Mouse (Mus musculus) thymus, adult 2 months (tissue): ENCODE measurements around the gene Cox18. TPM values are rescaled to one million over a fixed set of nuclear protein-coding genes. Genes with fewer than 3 reads are reported as not detected.
A peak's percentile ranks its signal among the peaks of the same experiment; 100 is the strongest.

ENCODE experiments used
- DNase-seq: peaks from one replicate; pipeline ENCODE4 v3.0.0; 2021
- H3K27ac ChIP-seq: fragments of 200-500 bp; 2 replicates; pipeline ENCODE4 v1.5.1; 2012; ENCODE audit warnings: low read length, control low read depth; ENCODE audit not compliant: control insufficient read depth, insufficient read depth
- H3K27me3 ChIP-seq: fragments of 200-500 bp; 2 replicates; pipeline ENCODE4 v1.6.1; 2012; ENCODE audit warnings: mild to moderate bottlenecking, low read length, moderate library complexity, mixed read lengths; ENCODE audit not compliant: control insufficient read depth, insufficient read depth
- H3K36me3 ChIP-seq: fragments of 200-500 bp; 2 replicates; pipeline ENCODE4 v1.6.1; 2012; ENCODE audit warnings: mild to moderate bottlenecking, low read length, moderate library complexity; ENCODE audit not compliant: control insufficient read depth, insufficient read depth
- H3K4me1 ChIP-seq: fragments of 200-500 bp; replicated peaks from 2 replicates; pipeline ENCODE4 v1.6.1; 2012; ENCODE audit warnings: low read length; ENCODE audit not compliant: control insufficient read depth, insufficient read depth
- H3K4me3 ChIP-seq: fragments of 200-500 bp; 2 replicates; pipeline ENCODE4 v1.5.1; 2012; ENCODE audit warnings: mild to moderate bottlenecking, low read length, control low read depth, moderate library complexity; ENCODE audit not compliant: control insufficient read depth, insufficient read depth
- CTCF ChIP-seq: fragments of 200-500 bp; IDR thresholded peaks from 2 replicates; pipeline ENCODE4 v1.5.1; 2012; ENCODE audit warnings: mild to moderate bottlenecking, control low read depth, low read length, moderate library complexity, borderline replicate concordance; ENCODE audit not compliant: control insufficient read depth, poor library complexity, insufficient read depth; ENCODE audit errors: extremely low read depth
- POLR2A ChIP-seq: fragments of 200-500 bp; IDR thresholded peaks from 2 replicates; pipeline ENCODE4 v1.6.1; 2012; ENCODE audit warnings: mild to moderate bottlenecking, low read length, control low read depth, moderate library complexity; ENCODE audit not compliant: control insufficient read depth, poor library complexity, insufficient read depth; ENCODE audit errors: extremely low read depth
- WGBS: fragments of 180-500 bp; shearing (Covaris S2); methylation state at CpG from one replicate; pipeline ENCODE4 v1.1.7; 2018; 5-methylcytosine and 5-hydroxymethylcytosine counted together
- polyA plus RNA-seq: library from polyadenylated mRNA; depleted of rRNA; stranded (reverse); fragments of >200 nt; gene quantifications from 2 replicates; pipeline ENCODE4 v1.2.3, GENCODE M21; 2012

The Cox18 gene
- polyA plus RNA-seq, 1 experiment = 39.8 TPM

DNA sequence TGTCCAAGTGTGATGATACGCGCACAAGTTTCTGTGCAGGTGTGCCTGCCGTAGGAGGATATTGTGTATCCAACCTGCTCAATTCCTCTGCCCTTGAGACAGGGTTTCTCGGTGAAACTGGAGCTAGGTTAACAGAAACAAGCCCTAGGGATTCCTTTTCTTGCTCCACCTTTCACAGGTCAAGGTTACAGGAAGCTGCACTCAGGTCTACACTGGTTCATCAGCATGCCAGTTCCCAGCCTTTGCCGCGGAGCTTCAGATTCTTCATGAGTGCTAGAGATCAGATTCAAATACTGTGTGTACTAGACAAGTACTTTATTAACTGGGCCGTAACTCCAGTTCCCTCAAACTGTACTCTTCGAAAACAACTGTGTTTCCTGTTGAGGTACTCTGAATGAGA lies 11.4 kb upstream of the Cox18 start:
- DNase-seq = no peak
- H3K27ac ChIP-seq = no peak overlapping the region
- H3K36me3 ChIP-seq = peaks cover 76% of the 10 kb centered on the region
- no peak for TF ChIP-seq CTCF
- TF ChIP-seq POLR2A = no peak
- no peak overlapping the region for H3K4me3 ChIP-seq
- H3K27me3 ChIP-seq = no peaks in the 10 kb centered on the region
- no peaks in the 10 kb centered on the region for H3K4me1 ChIP-seq
- WGBS = 94% methylated on average over 8 of the region's 8 CpGs

DNA sequence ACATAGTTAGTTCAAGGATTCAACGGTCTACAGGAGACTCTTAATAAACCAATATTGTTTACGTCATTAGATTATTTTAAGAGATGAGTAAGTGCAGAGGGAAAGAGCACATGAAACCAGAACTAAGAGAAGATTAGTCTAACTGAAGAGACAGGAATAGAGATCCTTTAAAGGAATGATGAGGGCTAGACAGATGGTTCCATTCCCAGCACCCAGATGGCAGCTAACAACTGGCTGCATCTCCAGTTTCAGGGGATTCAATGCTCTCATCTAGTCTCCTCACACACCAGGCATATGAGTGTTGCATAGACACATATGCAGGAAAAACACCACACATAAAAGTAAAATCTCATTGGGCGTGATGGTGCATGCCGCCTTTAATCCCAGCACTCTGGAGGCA lies 9.5 kb upstream of the Cox18 start:
- no peak for DNase-seq
- Histone ChIP-seq H3K27ac (no peak overlapping the region), H3K4me1 (no peaks in the 10 kb centered on the region), H3K27me3 (no peaks in the 10 kb centered on the region), H3K36me3 (peaks cover 82% of the 10 kb centered on the region), H3K4me3 (no peak overlapping the region)
- 96% methylated on average over 4 of the region's 4 CpGs for WGBS
- no peak for TF ChIP-seq CTCF
- TF ChIP-seq POLR2A = no peak

DNA sequence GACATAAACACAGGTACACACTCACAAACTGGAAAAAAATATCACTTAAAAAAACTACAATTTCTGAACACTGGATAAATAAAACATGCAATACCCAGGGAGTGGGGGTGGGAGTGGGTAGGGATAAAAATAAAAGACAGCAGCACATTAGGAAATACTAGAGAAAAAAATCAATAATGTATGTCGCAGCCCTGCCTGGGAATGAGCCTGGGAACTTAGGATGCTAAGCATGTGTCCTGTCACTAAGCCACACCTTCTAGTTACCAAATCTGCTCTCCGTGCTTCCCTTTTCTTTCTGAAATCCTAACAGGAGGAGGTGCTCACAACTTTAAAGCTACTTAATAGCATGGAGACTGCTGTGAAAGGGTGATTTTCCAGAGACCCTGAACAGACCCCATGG lies 6.0 kb upstream of the Cox18 start:
- no peak overlapping the region for H3K27ac ChIP-seq
- DNase-seq = no peak
- no peak overlapping the region for H3K4me3 ChIP-seq
- H3K36me3 ChIP-seq = peaks cover 62% of the 10 kb centered on the region
- no peak for TF ChIP-seq POLR2A
- no peak for TF ChIP-seq CTCF
- no peaks in the 10 kb centered on the region for H3K27me3 ChIP-seq
- no peaks in the 10 kb centered on the region for H3K4me1 ChIP-seq
- WGBS = 91% methylated on average over 2 of the region's 2 CpGs

DNA sequence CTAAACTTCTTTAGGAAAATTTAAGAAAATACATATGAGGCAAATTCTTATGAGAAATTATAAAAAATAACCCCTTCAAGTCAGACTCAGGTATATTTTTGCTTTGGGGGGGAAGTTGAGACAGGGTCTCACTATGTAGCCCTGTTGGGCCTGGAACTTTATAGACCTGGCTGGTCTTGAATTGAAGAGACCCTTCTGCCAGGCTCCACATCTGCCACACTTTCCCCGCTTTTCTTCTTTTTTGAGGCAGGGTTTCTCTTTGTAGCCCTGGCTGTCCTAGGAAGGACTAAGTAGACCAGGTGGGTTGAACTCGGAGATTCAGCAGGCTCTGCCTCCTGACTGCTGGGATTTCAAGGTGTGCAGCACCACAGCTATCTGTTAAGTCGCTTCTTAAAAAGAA lies 2.9 kb upstream of the Cox18 start:
- Histone ChIP-seq H3K36me3 (peaks cover 44% of the 10 kb centered on the region), H3K27ac (no peak overlapping the region), H3K4me3 (no peak overlapping the region), H3K27me3 (no peaks in the 10 kb centered on the region), H3K4me1 (peaks cover 2% of the 10 kb centered on the region)
- WGBS = 94% methylated on average over 3 of the region's 3 CpGs
- DNase-seq = no peak
- TF ChIP-seq POLR2A (no peak), CTCF (no peak)

DNA sequence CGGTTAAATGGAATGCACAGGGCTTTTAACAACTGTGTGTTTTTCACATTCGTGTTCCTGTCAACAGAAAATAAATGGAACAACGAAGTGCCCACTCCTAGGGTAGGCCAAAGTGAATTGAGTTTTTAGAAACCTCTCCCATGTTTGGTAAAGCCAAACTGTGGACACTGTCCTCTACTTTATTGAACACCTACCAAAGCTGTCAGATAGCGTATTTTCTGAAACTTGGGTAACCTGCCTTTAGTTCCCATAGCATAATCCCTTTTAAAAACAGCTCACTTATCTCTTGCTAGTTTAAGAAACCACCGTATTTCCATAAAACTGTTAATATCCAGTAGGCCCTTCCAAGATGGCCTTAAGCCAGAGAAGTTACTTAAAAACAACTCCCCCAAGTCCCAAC lies 929 bp upstream of the Cox18 start:
- TF ChIP-seq POLR2A = no peak
- TF ChIP-seq CTCF = no peak
- peaks cover 2% of the 10 kb centered on the region for H3K4me1 ChIP-seq
- H3K36me3 ChIP-seq = peaks cover 24% of the 10 kb centered on the region
- H3K27ac ChIP-seq = peak overlapping the region; percentile 88; the same call in 1 of the 2 replicates
- no peak for DNase-seq
- 96% methylated on average over 5 of the region's 5 CpGs for WGBS
- no peaks in the 10 kb centered on the region for H3K27me3 ChIP-seq
- no peak overlapping the region for H3K4me3 ChIP-seq

DNA sequence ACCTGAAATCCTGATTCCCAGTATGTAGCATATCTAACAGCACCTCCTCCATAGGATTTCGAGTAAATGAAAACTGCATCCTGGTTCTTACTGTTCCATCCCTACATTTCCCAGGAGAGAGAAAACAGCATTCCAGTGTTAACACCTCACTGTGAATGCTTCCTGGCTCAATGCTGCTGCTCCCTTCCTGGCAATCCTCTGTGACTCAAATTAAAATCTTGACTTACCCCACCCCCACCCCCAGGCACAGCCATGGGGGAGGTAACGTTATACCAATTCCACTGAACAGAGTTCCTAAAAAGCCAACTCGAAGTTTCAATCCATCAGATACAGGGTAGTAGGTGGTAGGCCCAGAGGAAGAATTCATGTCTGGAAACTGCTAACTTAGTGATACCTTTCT lies 864 bp downstream of the Cox18 start:
- WGBS = 33% methylated on average over 3 of the region's 3 CpGs
- no peak overlapping the region for H3K4me3 ChIP-seq

DNA sequence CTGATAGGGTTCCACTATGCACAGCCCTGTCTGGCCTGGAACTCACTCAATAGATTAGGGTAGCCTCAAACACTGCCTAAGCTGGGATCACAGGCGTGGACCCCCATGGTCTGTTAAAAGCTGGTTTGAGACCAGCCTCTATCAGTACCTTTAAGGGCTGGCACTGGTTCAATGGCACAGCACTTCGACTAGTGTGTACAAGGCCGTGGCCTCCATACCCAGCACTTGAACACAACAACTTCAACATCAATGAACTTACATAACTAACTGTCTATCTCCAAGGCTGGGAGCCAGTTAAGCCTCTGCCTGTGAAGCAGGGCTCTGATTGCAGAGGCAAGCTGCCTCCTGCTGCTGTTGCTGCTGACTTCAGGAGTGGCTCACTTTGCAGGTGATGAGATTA lies 6.0 kb downstream of the Cox18 start:
- no peaks in the 10 kb centered on the region for H3K4me1 ChIP-seq
- no peak overlapping the region for H3K4me3 ChIP-seq
- H3K27ac ChIP-seq = no peak overlapping the region
- no peaks in the 10 kb centered on the region for H3K27me3 ChIP-seq
- over 99% methylated on average over 3 of the region's 3 CpGs for WGBS
- no peak for TF ChIP-seq CTCF
- TF ChIP-seq POLR2A = no peak
- H3K36me3 ChIP-seq = peaks cover 25% of the 10 kb centered on the region
- DNase-seq = no peak

More for the DNA sequence above, 864 bp downstream of the Cox18 start:
- DNase-seq = no peak
- Histone ChIP-seq H3K36me3 (peaks cover 15% of the 10 kb centered on the region), H3K27me3 (no peaks in the 10 kb centered on the region), H3K4me1 (peaks cover 2% of the 10 kb centered on the region), H3K27ac (no peak overlapping the region)
- TF ChIP-seq CTCF (no peak), POLR2A (no peak)
